Mouse (Mus musculus) bone marrow, adult 2 months (tissue): ENCODE data around the gene Tcte2.

ENCODE experiments used
- CTCF ChIP-seq: fragments of 200-500 bp; IDR thresholded peaks from 2 replicates; pipeline ENCODE4 v1.5.1; 2011; ENCODE audit warnings: low read length, control low read depth; ENCODE audit not compliant: control insufficient read depth, insufficient read depth
- POLR2A ChIP-seq: fragments of 200-500 bp; IDR thresholded peaks from 2 replicates; pipeline ENCODE4 v1.6.1; 2011; ENCODE audit warnings: low read depth, mild to moderate bottlenecking, control low read depth, low read length, borderline replicate concordance; ENCODE audit not compliant: control insufficient read depth

DNA sequence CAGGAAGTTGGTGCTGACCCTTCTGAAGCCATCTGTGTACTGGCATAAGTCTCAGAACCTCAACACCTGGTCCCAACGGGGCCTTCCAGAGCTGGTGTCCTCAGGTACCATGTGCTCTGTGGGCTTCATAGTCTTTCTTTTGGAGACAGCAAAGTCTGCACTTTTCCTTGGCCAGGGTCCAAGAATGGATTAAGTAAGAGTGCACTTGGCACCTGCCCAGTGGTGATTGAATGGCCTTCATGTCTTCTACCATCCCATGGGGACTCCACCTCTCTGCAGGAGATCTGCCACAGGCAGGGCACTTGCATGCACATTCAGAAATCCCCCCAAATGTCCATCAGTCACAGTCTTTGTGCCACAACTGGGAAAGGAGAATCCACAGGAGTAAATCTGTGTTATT lies 74.0 kb downstream of the Tcte2 start:
- TF ChIP-seq CTCF (no peak), POLR2A (no peak)
